Comparison of ENCODE assay signal across 8 mouse cellular contexts in genomic region chr4:150373111-150374109, GRCm38 (mm10).
A peak's percentile ranks its signal among the peaks of the same experiment; 100 is the strongest.
DNase-seq lines count a peak whose midpoint lies in the region; ATAC-seq and TF ChIP-seq lines count a peak whose summit lies in the region.

No protein-coding gene starts in this region.

- TF ChIP-seq EP300 in liver, embryonic 14.5 days (IDR thresholded peaks at IDR 0.05; ENCODE audit: low read depth), result no peak

- peaks cover 76% of the 10 kb centered on the region for H3K4me1 ChIP-seq in forebrain, embryonic 13.5 days
- peaks cover 23 to 35% of the 10 kb centered on the region in 2 experiments for H3K4me1 ChIP-seq in liver, embryonic 14.5 days (replicated peaks; ENCODE audit: control insufficient read depth in 2 of 2, insufficient read depth in 2 of 2, low read length in 1 of 2)

- H3K27me3 ChIP-seq in forebrain, embryonic 13.5 days, result no peaks in the 10 kb centered on the region
- H3K27me3 ChIP-seq in liver, embryonic 14.5 days (ENCODE audit: control insufficient read depth, insufficient read depth, low read length), result no peaks in the 10 kb centered on the region

- peak overlapping the region; percentile 92 for H3K27ac ChIP-seq in forebrain, embryonic 13.5 days
- H3K27ac ChIP-seq in liver, embryonic 14.5 days, result peak overlapping the region; percentile 13; the same call in 1 of the 2 replicates

- peak; percentile 26 for DNase-seq in layer of hippocampus, adult 9-11 months
- no peak for DNase-seq in layer of hippocampus, postnatal 36 days
- DNase-seq in adrenal gland, postnatal 25 days, result peak; percentile 16
- DNase-seq in heart, postnatal 4 days, result peak; percentile 34
- DNase-seq in liver, embryonic 14.5 days (ENCODE audit: low read depth in 3 of 3, low spot score in 3 of 3), result no peak
- DNase-seq in neural tube, embryonic 10.5 days (ENCODE audit: extremely low spot score, low spot score), result peak; percentile 61
- DNase-seq in frontal cortex, postnatal 10 days (ENCODE audit: low spot score in 2 of 2), result no peak

- H3K9me3 ChIP-seq in forebrain, embryonic 13.5 days (replicated peaks), result no peaks in the 10 kb centered on the region
- no peaks in the 10 kb centered on the region for H3K9me3 ChIP-seq in liver, embryonic 14.5 days (ENCODE audit: control insufficient read depth, low read length)

- 2% methylated on average over 15 of the region's 15 CpGs for WGBS in forebrain, embryonic 13.5 days
- 8% methylated on average over 15 of the region's 15 CpGs for WGBS in liver, embryonic 14.5 days (ENCODE audit: insufficient replicate concordance)

- H3K9ac ChIP-seq in forebrain, embryonic 13.5 days, result peak overlapping the region; percentile 91
- peak overlapping the region; percentile 15; the same call in 1 of the 2 replicates for H3K9ac ChIP-seq in liver, embryonic 14.5 days (replicated peaks)

- peak; percentile 66 for ATAC-seq in forebrain, embryonic 13.5 days
- ATAC-seq in liver, embryonic 14.5 days (ENCODE audit: insufficient read depth), result peak; percentile 45

- TF ChIP-seq CTCF in liver, embryonic 14.5 days (IDR thresholded peaks at IDR 0.05; ENCODE audit: low read depth), result no peak

- peak overlapping the region; percentile 62 for H3K4me3 ChIP-seq in forebrain, embryonic 13.5 days
- H3K4me3 ChIP-seq in liver, embryonic 14.5 days (ENCODE audit: insufficient read depth in 1 of 2, low read depth in 2 of 2, low read length in 2 of 2), result peak overlapping the region in 1 of 2 experiments; percentile 10; a peak in 3 of 4 replicates

- H3K36me3 ChIP-seq in forebrain, embryonic 13.5 days (ENCODE audit: poor library complexity, severe bottlenecking), result no peaks in the 10 kb centered on the region
- H3K36me3 ChIP-seq in liver, embryonic 14.5 days (replicated peaks; ENCODE audit: control insufficient read depth, insufficient read depth, low read depth), result no peaks in the 10 kb centered on the region

- H3K4me2 ChIP-seq in forebrain, embryonic 13.5 days, result peak overlapping the region; percentile 92
- H3K4me2 ChIP-seq in liver, embryonic 14.5 days (ENCODE audit: low read depth), result peak overlapping the region; percentile 90

Comparison
In these comparisons a context has a peak if more than half of its experiments do, and no peak if none do; other contexts are left out.
1. DNase-seq: peak in layer of hippocampus, adult 9-11 months (single experiment), adrenal gland, postnatal 25 days (single experiment), heart, postnatal 4 days (single experiment) and neural tube, embryonic 10.5 days (single experiment); none in layer of hippocampus, postnatal 36 days (0 of 2), liver, embryonic 14.5 days (0 of 3) and frontal cortex, postnatal 10 days (0 of 2).